Mouse (Mus musculus) B cell, adult 2 months (primary cell): ENCODE measurements around the gene Arhgef28.

Experiments used
- DNase-seq, 2 experiments: peaks; one replicate each; pipeline ENCODE4 v3.0.0; 2022

The Arhgef28 gene

DNA sequence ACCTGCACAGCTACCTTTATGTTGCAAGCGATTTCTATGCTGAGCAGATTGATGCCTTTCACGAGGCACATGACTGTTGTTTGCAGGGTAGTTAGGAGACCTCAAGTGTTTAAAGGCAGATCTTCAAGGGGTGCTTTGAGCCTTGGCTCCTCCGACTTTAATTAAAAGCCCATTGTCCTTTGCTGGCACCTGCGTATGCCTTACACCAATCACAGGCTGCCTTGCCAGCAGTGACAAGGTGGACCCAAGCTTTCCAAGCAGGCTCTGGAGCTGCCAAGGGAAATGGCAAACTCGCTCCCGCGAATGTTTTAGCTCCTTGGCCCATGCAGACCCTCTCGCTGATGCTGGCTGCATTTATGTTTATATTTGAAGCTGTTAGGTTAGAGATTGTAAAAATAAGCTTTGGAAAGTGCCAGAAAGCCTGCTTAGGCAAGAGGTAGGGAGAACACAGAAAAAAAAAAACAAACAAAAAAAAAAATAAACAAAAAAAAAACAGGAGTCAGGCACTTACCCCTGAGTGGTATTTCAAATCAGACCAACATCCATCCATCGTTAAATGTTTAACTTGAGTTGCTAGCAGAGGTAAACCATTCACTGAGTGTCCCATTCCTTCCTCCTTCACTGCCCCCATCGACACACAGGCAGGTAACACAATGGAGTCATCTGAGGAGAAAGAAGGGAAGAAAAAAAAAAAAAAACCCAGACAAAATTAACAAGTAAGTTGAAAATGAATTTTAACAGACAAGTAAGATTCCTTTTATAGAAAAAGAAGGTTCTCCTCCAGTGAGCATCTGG lies 313.0 kb downstream of the Arhgef28 start:
- no peak for DNase-seq

GRCm38 (mm10) chr13:97892089-97892884 lies 314.0 kb downstream of the Arhgef28 start:
- DNase-seq: no peak

DNA sequence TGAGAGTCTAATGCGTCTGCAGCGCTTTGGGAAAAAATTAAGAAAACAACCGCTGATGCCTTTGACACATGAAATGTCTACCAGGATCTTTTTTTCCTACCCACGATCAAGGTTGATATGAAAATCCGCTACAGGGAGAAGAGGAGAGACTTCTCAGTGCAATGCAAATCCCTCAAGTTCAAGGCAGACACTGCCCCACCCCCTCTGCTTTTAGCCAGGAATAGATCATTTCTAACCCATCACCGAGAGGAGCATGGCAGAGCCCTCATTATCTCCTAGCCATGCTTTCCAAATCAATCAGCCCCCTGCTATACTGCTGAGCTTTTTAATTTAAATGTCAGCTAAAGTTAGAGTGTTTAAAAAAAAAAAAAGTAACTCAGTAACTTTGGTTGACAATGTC lies 318.2 kb downstream of the Arhgef28 start:
- DNase-seq: no peak

GRCm38 (mm10) chr13:97887558-97887957 lies 318.7 kb downstream of the Arhgef28 start:
- no peak for DNase-seq

GRCm38 (mm10) chr13:97883629-97884028 lies 322.6 kb downstream of the Arhgef28 start:
- no peak for DNase-seq

DNA sequence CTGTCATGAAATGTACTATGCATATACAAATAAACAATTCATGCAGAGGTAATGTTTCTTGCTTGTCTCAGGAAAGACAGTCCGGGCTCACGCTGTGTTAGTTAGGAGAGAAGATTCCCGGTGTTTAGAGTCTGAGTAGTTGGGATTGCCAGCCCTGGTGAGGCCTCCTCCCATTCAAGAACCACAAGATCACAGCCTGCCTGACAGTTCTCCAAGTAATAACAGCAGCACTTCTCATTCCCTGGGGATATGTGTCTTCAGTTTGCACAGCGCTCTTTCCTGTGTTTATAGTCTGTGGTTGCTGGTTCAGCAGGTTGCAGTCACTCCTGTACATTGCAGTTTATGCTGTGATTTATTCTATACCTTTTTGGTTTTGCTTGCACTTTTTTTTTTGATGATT lies 329.8 kb downstream of the Arhgef28 start:
- no peak for DNase-seq

- DNase-seq: no peak
Measured at GRCm38 (mm10) chr13:97876031-97876430, 330.2 kb downstream of the Arhgef28 start.

GRCm38 (mm10) chr13:97869428-97869827 lies 336.8 kb downstream of the Arhgef28 start:
- DNase-seq: no peak

DNA sequence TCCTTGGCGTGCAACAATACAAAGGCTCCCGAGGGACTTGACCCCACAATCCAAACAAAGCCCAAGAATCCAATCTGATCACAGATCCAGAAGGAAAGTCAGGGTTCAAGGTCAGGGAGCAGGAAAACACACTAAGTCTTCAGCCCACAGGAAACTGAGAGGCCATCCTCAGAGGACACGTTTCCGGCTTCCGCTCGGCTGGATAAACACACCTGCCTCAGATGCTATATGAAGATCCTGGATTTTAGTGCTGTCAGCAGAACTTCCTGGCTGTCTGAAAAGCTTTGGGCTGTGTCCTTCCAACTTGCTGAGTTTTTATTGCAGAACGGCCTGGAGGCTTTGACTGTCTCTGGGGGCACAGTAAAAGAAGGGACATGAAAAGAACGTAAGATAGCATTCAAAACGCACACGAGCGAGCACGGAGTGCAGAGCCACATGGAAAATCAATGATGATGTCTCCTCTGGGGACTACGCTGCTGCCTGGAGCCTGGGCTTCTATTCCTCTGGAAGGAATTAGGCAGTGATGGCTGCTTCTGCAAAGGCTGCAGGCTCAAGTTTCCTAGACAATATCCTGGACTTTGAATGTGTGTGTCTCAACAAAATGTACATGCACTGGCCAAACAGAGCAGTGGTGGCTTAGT lies 338.8 kb downstream of the Arhgef28 start:
- no peak for DNase-seq

- no peak for DNase-seq
Measured at GRCm38 (mm10) chr13:97859071-97859470, 347.2 kb downstream of the Arhgef28 start.

DNA sequence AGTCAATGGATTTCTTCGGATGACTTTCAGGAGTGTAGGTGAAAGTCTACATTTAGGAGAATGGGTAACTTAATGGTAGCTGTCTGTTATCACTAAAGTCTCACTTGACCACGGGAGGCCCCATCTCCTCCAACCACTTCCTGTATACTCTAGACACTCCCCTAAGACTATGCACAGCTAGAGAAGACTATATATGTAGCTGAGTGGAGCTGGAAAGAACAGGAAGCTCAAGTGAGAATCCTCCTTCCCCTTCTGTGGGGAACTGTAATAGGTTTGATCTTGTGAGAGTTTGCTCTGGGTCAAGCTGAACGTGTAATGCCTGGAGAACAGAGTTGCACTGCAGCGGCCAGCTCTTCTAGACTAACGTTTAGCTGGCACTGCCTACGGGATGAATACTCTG lies 348.4 kb downstream of the Arhgef28 start:
- DNase-seq: no peak

- no peak for DNase-seq
Measured at GRCm38 (mm10) chr13:97853356-97853968, 352.8 kb downstream of the Arhgef28 start.
